Mouse (Mus musculus): ENCODE results near the gene Tns3. TPM values are rescaled to one million over a fixed set of nuclear protein-coding genes. Genes with fewer than 3 reads are reported as not detected.

Tns3 gene
- polyA plus RNA-seq, 1 experiment from 2014 or later: 18.7 TPM

DNA sequence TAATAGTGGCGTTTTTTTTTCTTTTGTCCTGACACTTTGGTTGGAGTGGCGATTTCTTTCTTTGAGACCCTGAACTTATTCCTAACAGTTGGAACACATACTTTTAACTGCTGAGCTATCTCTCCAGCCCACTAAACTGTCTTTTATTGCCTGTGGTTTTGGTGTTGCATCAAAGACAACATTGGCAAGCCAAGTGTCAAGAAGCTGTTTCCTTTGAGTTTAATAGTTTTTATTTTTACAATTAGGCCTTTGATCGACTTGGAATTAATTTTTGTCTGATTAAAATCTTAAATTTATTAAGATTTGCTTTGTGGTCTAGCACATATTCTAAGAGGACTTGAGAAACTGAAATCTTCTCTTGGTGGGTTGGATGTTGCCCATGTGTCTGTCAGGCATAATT lies 33.3 kb upstream of the Tns3 start:
- ATAC-seq: no peak
- Histone ChIP-seq H3K27me3 (replicated peaks; ENCODE audit: control insufficient read depth, insufficient read depth, low read length) (no peaks in the 10 kb centered on the region), H3K27ac (ENCODE audit: low read length) (no peak overlapping the region)

DNA sequence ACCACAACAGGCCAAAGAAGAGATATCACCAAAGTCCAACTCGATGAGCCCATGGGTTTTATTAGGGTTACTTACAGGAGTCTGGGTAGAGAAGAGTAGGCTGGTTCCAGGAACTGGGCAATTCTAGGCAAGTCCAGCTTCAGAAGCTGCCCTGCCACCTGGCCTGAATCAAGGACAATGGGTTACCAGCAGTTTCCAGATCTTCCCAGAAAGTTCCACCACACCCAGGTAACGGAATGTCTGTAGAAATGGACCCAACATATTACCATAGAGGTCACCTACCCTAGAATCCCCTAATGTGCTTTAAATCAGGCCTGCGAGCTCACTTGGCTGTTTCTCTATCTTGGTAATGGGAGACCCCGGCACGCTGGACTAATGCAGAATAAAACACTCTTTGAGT lies 29.8 kb upstream of the Tns3 start:
- ATAC-seq: no peak
- no peak overlapping the region for H3K4me3 ChIP-seq (ENCODE audit: low read length)
- no peaks in the 10 kb centered on the region for H3K9me3 ChIP-seq (ENCODE audit: control insufficient read depth, low read length)
- H3K27ac ChIP-seq (ENCODE audit: low read length): peak overlapping the region; percentile 83; the same call in 1 of the 2 replicates
- peaks cover 31% of the 10 kb centered on the region for H3K4me1 ChIP-seq (ENCODE audit: control insufficient read depth, insufficient read depth, low read length)
- no peak overlapping the region for H3K4me2 ChIP-seq (ENCODE audit: low read depth, low read length)
- H3K27me3 ChIP-seq (replicated peaks; ENCODE audit: control insufficient read depth, insufficient read depth, low read length): no peaks in the 10 kb centered on the region
- no peaks in the 10 kb centered on the region for H3K36me3 ChIP-seq (ENCODE audit: control insufficient read depth, insufficient read depth, low read length)
- H3K9ac ChIP-seq (ENCODE audit: low read depth, low read length): no peak overlapping the region
- WGBS: 97% methylated on average over 5 of the region's 5 CpGs

More for the DNA sequence above, 33.3 kb upstream of the Tns3 start:
- Histone ChIP-seq H3K9ac (ENCODE audit: low read depth, low read length) (no peak overlapping the region), H3K9me3 (ENCODE audit: control insufficient read depth, low read length) (no peaks in the 10 kb centered on the region), H3K4me3 (ENCODE audit: low read length) (no peak overlapping the region), H3K4me1 (ENCODE audit: control insufficient read depth, insufficient read depth, low read length) (peaks cover 17% of the 10 kb centered on the region), H3K4me2 (ENCODE audit: low read depth, low read length) (no peak overlapping the region), H3K36me3 (ENCODE audit: control insufficient read depth, insufficient read depth, low read length) (no peaks in the 10 kb centered on the region)
- 87% methylated on average over 3 of the region's 3 CpGs for WGBS

DNA sequence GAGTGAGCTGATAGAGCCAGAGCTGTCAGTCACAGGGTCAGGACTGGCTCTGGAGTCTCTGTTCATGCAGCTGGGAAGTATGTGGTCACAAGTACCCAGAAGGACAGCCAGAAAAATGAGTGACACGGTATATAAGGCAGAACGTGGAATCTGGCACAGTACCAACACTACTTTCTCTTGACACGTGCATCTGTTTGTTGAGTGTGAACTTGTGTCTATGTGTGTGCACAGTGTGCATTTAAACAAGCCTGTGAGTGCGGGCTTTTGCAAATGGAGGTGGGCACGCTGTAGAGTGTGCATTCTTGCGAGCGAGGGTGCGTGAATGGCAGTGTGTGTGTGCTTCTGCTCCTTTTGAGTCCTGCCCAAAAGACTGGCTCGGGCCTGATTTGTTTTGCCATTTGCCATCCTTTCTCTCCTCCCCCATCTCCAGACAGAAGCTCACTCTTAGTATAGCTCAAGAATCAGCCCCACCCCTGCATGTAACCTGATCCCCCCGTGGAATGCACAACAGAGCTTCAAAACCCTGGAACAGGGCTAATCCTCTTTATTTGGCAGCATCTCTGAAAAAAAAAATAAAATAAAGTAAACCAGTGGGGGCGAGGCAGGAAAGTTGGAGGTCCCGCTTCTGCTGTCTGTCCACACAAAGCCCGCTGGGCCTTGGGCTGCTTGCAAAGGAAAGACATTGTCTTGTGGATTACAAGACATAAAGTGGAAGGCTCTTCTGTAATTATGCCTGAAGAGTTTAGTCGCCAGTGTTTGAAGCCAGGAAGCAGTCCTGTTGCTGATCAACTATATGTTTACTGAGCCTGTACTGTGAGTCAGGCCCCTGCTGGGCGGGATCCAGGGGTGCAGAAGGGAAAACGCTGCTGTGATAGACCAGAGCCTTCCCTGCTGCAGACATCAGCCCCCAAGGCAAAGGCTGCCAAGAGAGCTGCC lies 28.5 kb upstream of the Tns3 start:
- Histone ChIP-seq H3K9ac (ENCODE audit: low read depth, low read length) (peak overlapping the region; percentile 10; the same call in 1 of the 2 replicates), H3K36me3 (ENCODE audit: control insufficient read depth, insufficient read depth, low read length) (no peaks in the 10 kb centered on the region), H3K4me3 (ENCODE audit: low read length) (no peak overlapping the region; the same call in 1 of the 2 replicates)

DNA sequence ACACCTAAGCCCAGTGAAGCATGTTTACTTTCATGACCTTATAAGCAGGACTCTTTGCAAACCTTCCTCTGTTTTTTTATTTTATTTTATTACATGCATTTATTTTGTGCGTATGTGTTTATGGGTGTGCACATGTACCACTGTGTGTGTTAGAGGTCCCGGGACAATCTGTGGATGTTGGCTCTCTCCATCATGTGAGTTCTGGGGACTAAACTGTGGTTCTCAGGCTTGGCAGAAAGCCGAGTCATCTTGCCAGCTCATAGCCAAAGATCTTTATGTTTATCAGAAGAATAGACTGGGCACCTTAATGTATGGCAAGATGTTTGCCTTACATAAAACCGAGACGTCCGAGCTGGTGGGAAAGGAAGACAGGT lies 27.8 kb upstream of the Tns3 start:
- H3K27ac ChIP-seq (ENCODE audit: low read length): peak overlapping the region; percentile 83
- peak; percentile 12; the same call in 1 of the 2 replicates for ATAC-seq
- no peaks in the 10 kb centered on the region for H3K36me3 ChIP-seq (ENCODE audit: control insufficient read depth, insufficient read depth, low read length)
- no peaks in the 10 kb centered on the region for H3K9me3 ChIP-seq (ENCODE audit: control insufficient read depth, low read length)
- H3K4me3 ChIP-seq (ENCODE audit: low read length): no peak overlapping the region
- 44% methylated on average over 6 of the region's 6 CpGs for WGBS
- peaks cover 31% of the 10 kb centered on the region for H3K4me1 ChIP-seq (ENCODE audit: control insufficient read depth, insufficient read depth, low read length)
- 0 out of 2 replicates have a peak overlapping the region, but pooled peaks have one; percentile 4 for H3K4me2 ChIP-seq (ENCODE audit: low read depth, low read length)
- no peak overlapping the region; the same call in 1 of the 2 replicates for H3K9ac ChIP-seq (ENCODE audit: low read depth, low read length)
- H3K27me3 ChIP-seq (replicated peaks; ENCODE audit: control insufficient read depth, insufficient read depth, low read length): no peaks in the 10 kb centered on the region

More for the DNA sequence above, 28.5 kb upstream of the Tns3 start:
- 19% methylated on average over 16 of the region's 16 CpGs for WGBS
- Histone ChIP-seq H3K27me3 (replicated peaks; ENCODE audit: control insufficient read depth, insufficient read depth, low read length) (no peaks in the 10 kb centered on the region), H3K4me1 (ENCODE audit: control insufficient read depth, insufficient read depth, low read length) (peaks cover 31% of the 10 kb centered on the region), H3K9me3 (ENCODE audit: control insufficient read depth, low read length) (no peaks in the 10 kb centered on the region), H3K27ac (ENCODE audit: low read length) (peak overlapping the region; percentile 83), H3K4me2 (ENCODE audit: low read depth, low read length) (0 out of 2 replicates have a peak overlapping the region, but pooled peaks have one; percentile 4)
- peak; percentile 88 for ATAC-seq

DNA sequence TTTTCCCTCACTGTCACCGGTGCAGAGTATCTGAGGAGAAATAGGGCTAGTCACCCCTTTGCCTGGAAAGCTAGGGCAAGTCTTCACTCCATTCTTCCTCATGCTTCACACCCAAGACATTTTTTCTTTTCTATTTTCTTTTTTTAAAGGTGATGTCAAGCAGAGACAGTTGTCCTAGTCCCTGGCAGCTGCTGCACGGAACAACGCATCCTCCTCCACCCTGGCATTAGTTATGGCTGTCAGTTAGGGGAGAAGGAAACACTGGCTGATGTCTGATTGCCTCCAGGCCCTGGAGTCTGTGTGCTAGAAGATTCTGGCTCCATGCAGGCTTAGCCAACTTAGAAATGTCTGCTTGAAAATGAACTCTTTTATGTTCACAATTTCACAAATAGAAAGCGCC lies 27.3 kb upstream of the Tns3 start:
- 69% methylated on average over 4 of the region's 4 CpGs for WGBS
- no peak overlapping the region for H3K4me2 ChIP-seq (ENCODE audit: low read depth, low read length)
- no peaks in the 10 kb centered on the region for H3K9me3 ChIP-seq (ENCODE audit: control insufficient read depth, low read length)
- no peaks in the 10 kb centered on the region for H3K27me3 ChIP-seq (replicated peaks; ENCODE audit: control insufficient read depth, insufficient read depth, low read length)
- ATAC-seq: no peak
- H3K9ac ChIP-seq (ENCODE audit: low read depth, low read length): no peak overlapping the region
- no peak overlapping the region for H3K4me3 ChIP-seq (ENCODE audit: low read length)
- H3K4me1 ChIP-seq (ENCODE audit: control insufficient read depth, insufficient read depth, low read length): peaks cover 31% of the 10 kb centered on the region
- H3K36me3 ChIP-seq (ENCODE audit: control insufficient read depth, insufficient read depth, low read length): no peaks in the 10 kb centered on the region
- H3K27ac ChIP-seq (ENCODE audit: low read length): peak overlapping the region; percentile 26; the same call in 1 of the 2 replicates

DNA sequence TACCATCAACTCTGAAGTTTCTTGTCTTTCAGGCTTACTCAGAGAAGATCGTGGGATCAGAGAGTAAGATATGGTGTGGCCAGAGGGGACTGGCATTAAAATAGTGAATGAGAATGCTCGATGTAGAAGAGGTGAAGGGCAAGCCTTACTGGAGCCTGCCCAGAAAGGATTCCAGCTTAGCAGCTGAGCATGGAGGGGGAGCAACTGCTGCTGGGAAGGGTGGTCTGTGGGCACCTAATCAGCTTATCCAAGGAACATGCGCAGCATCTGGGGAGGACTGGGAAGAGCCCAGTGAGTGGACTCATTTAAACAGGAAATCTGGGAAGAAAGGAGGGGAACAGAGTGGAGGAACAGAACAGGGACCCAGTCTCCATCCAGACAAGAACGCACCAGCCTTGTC lies 26.3 kb upstream of the Tns3 start:
- no peak overlapping the region for H3K4me2 ChIP-seq (ENCODE audit: low read depth, low read length)
- no peaks in the 10 kb centered on the region for H3K36me3 ChIP-seq (ENCODE audit: control insufficient read depth, insufficient read depth, low read length)
- peaks cover 31% of the 10 kb centered on the region for H3K4me1 ChIP-seq (ENCODE audit: control insufficient read depth, insufficient read depth, low read length)
- no peak overlapping the region for H3K27ac ChIP-seq (ENCODE audit: low read length)
- no peak overlapping the region for H3K9ac ChIP-seq (ENCODE audit: low read depth, low read length)
- 69% methylated on average over 4 of the region's 4 CpGs for WGBS
- no peak for ATAC-seq
- H3K4me3 ChIP-seq (ENCODE audit: low read length): no peak overlapping the region
- no peaks in the 10 kb centered on the region for H3K27me3 ChIP-seq (replicated peaks; ENCODE audit: control insufficient read depth, insufficient read depth, low read length)
- no peaks in the 10 kb centered on the region for H3K9me3 ChIP-seq (ENCODE audit: control insufficient read depth, low read length)

DNA sequence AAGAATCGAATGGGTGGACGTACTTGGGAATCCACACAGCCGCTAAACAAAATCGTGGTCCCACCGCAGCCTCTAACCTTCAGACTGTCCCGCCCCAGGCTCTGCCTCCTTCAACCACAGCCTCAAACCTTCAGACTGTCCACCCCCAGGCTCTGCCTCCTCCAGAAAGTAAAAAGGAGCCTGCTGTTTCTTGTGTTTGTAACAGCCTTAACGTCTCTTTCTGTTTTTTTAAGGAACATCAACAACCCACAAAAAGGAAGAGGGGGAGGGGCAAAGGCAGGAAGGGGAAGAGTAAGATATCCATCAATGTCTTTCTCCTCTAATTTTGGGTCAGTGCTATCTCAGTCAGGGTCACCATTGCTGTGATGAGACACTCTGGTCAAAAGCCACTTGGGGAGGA lies 25.2 kb upstream of the Tns3 start:
- H3K9ac ChIP-seq (ENCODE audit: low read depth, low read length): no peak overlapping the region
- no peak overlapping the region for H3K27ac ChIP-seq (ENCODE audit: low read length)
- no peaks in the 10 kb centered on the region for H3K9me3 ChIP-seq (ENCODE audit: control insufficient read depth, low read length)
- no peaks in the 10 kb centered on the region for H3K27me3 ChIP-seq (replicated peaks; ENCODE audit: control insufficient read depth, insufficient read depth, low read length)
- no peak for ATAC-seq
- no peak overlapping the region for H3K4me3 ChIP-seq (ENCODE audit: low read length)
- no peaks in the 10 kb centered on the region for H3K36me3 ChIP-seq (ENCODE audit: control insufficient read depth, insufficient read depth, low read length)
- no peak overlapping the region for H3K4me2 ChIP-seq (ENCODE audit: low read depth, low read length)
- WGBS: 75% methylated on average over 7 of the region's 7 CpGs
- H3K4me1 ChIP-seq (ENCODE audit: control insufficient read depth, insufficient read depth, low read length): peaks cover 31% of the 10 kb centered on the region

DNA sequence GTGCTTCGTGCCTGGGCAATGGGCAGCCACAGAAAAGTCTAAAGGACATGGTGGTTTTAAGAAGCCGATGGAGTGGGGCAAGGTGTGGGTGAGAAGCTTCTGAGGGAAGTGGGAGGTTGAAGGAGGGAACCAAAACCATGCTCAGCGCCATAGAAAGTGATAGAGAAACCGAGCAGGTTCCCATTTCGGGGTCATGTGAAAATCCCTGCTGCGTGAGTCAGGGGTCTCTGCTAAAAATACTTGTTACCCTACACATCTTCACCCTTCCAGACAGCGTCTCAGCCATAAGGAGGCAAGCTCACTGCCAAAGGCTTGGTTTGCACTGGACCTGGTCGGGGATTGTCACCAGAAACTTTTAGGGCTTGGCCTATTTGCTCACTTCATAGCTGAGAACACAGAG lies 24.6 kb upstream of the Tns3 start:
- H3K4me3 ChIP-seq (ENCODE audit: low read length): no peak overlapping the region
- H3K9ac ChIP-seq (ENCODE audit: low read depth, low read length): no peak overlapping the region
- ATAC-seq: no peak
- 86% methylated on average over 8 of the region's 8 CpGs for WGBS
- no peaks in the 10 kb centered on the region for H3K27me3 ChIP-seq (replicated peaks; ENCODE audit: control insufficient read depth, insufficient read depth, low read length)
- H3K4me1 ChIP-seq (ENCODE audit: control insufficient read depth, insufficient read depth, low read length): peaks cover 30% of the 10 kb centered on the region
- H3K27ac ChIP-seq (ENCODE audit: low read length): peak overlapping the region; percentile 27; the same call in 1 of the 2 replicates
- H3K4me2 ChIP-seq (ENCODE audit: low read depth, low read length): no peak overlapping the region
- H3K9me3 ChIP-seq (ENCODE audit: control insufficient read depth, low read length): no peaks in the 10 kb centered on the region
- H3K36me3 ChIP-seq (ENCODE audit: control insufficient read depth, insufficient read depth, low read length): no peaks in the 10 kb centered on the region

DNA sequence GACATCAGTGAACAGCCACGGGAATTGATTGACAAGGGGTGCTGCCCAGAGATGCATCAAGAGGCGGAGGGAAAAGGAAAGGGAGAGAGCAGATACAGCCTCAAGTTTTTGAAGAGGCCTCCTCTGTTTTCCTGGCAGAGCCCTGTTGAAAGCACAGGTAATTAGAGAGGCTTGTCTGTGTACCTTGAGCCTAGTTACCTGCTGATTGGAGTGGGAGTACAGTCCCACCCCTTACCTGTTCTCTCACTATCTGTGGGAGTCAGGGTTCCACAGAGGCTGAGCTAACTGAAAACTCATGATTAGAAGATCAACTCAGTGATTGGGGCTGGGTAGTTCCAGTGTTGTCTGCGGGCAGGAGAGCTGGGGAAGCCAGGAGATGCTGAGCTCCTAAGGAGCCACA lies 22.2 kb upstream of the Tns3 start:
- peak; percentile 70 for ATAC-seq
- Histone ChIP-seq H3K4me3 (ENCODE audit: low read length) (no peak overlapping the region), H3K27ac (ENCODE audit: low read length) (no peak overlapping the region), H3K27me3 (replicated peaks; ENCODE audit: control insufficient read depth, insufficient read depth, low read length) (no peaks in the 10 kb centered on the region), H3K9me3 (ENCODE audit: control insufficient read depth, low read length) (no peaks in the 10 kb centered on the region), H3K4me1 (ENCODE audit: control insufficient read depth, insufficient read depth, low read length) (peaks cover 11% of the 10 kb centered on the region; the same call in 1 of the 2 replicates), H3K36me3 (ENCODE audit: control insufficient read depth, insufficient read depth, low read length) (no peaks in the 10 kb centered on the region), H3K4me2 (ENCODE audit: low read depth, low read length) (no peak overlapping the region), H3K9ac (ENCODE audit: low read depth, low read length) (no peak overlapping the region)
- WGBS: 58% methylated on average over 3 of the region's 3 CpGs
